Mouse (Mus musculus) ES-Bruce4 (cell line): Measurements from ENCODE around the gene Asic5.

Source experiments
- CTCF ChIP-seq: IDR thresholded peaks from one replicate; pipeline ENCODE4 v1.8.1; 2011; ENCODE audit warnings: low read depth, low read length
- EP300 ChIP-seq: IDR thresholded peaks from 2 replicates; pipeline ENCODE4 v1.6.1; 2011; ENCODE audit warnings: low read depth, low read length; ENCODE audit not compliant: insufficient read depth
- POLR2A ChIP-seq: IDR thresholded peaks from one replicate; pipeline ENCODE4 v1.8.1; 2011; ENCODE audit warnings: low read length; ENCODE audit not compliant: insufficient read depth

DNA sequence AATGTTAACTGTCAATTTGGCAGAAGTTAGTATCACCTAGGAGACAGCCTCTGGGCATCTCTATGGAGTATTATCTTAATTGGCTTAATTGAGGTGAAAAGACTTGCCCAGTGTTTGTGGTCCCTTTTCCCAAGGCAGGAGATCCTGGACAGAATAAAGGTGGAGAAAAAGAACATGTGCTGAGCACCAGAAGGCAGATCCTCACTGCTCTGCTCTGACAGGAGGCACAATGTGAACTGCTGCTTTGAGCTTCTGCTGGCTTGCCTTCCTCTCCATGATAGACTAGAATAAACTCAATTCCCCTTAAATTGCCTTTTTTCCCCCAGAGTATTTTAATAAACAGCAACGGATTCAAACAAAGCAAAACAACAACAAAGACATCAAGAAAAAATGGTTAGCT is 3.0 kb downstream of the Asic5 start:
- TF ChIP-seq CTCF (no peak), POLR2A (no peak), EP300 (no peak)
